Mouse (Mus musculus): ENCODE measurements around the gene Qrfp.

DNA sequence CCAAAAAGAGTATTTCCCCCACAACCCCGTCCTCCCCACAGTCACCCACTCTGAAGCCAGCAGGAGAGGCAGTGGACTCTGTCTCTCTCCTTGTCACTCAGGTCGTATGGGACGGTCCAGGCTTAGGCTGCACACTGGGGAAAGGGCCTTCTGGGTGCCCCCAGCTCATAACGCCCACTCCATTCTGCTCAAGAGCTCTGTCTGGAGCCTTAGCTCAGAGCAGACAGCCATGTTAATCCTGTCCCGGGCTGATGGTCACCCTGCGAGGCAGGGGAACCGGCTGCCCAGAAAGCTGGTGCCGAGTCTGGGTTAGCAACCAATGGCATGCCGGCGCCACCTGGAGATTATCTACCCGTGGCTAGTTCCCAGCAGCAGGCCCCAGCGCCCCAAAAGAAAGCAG lies 48.1 kb upstream of the Qrfp start:
- TF ChIP-seq CTCF (IDR thresholded peaks at IDR 0.05; ENCODE audit: extremely low read depth, insufficient read depth, insufficient read length, insufficient replicate concordance) (no peak), POLR2A (IDR thresholded peaks at IDR 0.05; ENCODE audit: low read depth, low read length) (no peak)

All from spleen, adult 2 months (tissue).